Mouse (Mus musculus): Measurements from ENCODE around the gene Olfr804. TPM values are rescaled to one million over a fixed set of nuclear protein-coding genes. Genes with fewer than 3 reads are reported as not detected.

Olfr804 gene
- total RNA-seq (2017), result not detected in 2 replicates

- ATAC-seq (replicated peaks; ENCODE audit: low read depth, poor library complexity, severe bottlenecking), result no peak
Measured at GRCm38 (mm10) chr10:129702910-129703309, at the start of gene Olfr804. Olfr804 (plus strand) TSS chr10:129703210.

GRCm38 (mm10) chr10:129657394-129657793 is 45.6 kb upstream of the Olfr804 start, which contains the start of gene Olfr800:
Olfr800 (plus strand) TSS chr10:129657694.
- ATAC-seq (replicated peaks; ENCODE audit: low read depth, poor library complexity, severe bottlenecking), result no peak

GRCm38 (mm10) chr10:129673765-129674164 is 29.2 kb upstream of the Olfr804 start, which contains the start of gene Olfr801:
Olfr801 (minus strand) TSS chr10:129673865.
- ATAC-seq (replicated peaks; ENCODE audit: low read depth, poor library complexity, severe bottlenecking), result no peak

- no peak for ATAC-seq (replicated peaks; ENCODE audit: low read depth, poor library complexity, severe bottlenecking)
Measured at GRCm38 (mm10) chr10:129688069-129688468, 14.9 kb upstream of the Olfr804 start, which contains the start of gene Olfr802. Olfr802 (minus strand) TSS chr10:129688169.

- ATAC-seq (replicated peaks; ENCODE audit: low read depth, poor library complexity, severe bottlenecking), result no peak
Measured at GRCm38 (mm10) chr10:129694186-129694585, 8.8 kb upstream of the Olfr804 start, which contains the start of gene Olfr803. Olfr803 (minus strand) TSS chr10:129694286.

- no peak for ATAC-seq (replicated peaks; ENCODE audit: low read depth, poor library complexity, severe bottlenecking)
Measured at GRCm38 (mm10) chr10:129729275-129729674, 26.3 kb downstream of the Olfr804 start, which contains the start of gene Olfr805. Olfr805 (minus strand) TSS chr10:129729375.

- ATAC-seq (replicated peaks; ENCODE audit: low read depth, poor library complexity, severe bottlenecking), result no peak
Measured at GRCm38 (mm10) chr10:129741821-129742220, 38.8 kb downstream of the Olfr804 start, which contains the start of gene Olfr806. Olfr806 (minus strand) TSS chr10:129741921.

DNA sequence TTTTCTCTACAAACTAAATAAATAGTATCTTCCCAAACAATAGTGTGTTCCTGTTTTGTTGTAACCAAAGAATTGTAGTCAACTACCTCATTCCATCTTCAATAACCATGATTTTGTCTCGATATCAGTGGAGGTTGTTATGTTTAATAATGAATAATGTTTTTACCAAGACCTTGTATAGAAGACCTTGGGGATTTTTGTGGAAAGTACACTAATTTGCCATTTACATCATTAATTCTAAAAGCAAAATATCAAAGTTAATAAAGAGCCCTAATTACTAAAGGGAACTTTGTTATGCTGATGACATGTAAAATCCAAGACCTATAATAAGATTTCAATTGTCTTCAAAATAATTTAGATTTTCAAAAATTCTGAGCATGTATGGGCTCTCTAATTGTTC is 54.7 kb downstream of the Olfr804 start, which contains the start of gene Olfr807:
Gene Olfr807, minus strand, starts transcription at position 101 of the 400 bp plus-strand sequence.
- ATAC-seq (replicated peaks; ENCODE audit: low read depth, poor library complexity, severe bottlenecking), result no peak

Other genes starting within 250 kb of the Olfr804 start
- gene Olfr787, start 241.3 kb upstream of the Olfr804 start, total RNA-seq (2017), result not detected in 2 replicates
- gene Olfr788, start 232.2 kb upstream of the Olfr804 start, total RNA-seq (2017), result not detected in 2 replicates
- gene Olfr789, start 218.5 kb upstream of the Olfr804 start, total RNA-seq (2017), result not detected in 2 replicates
- not detected in 2 replicates for gene Olfr790, start 204.7 kb upstream of the Olfr804 start, total RNA-seq (2017)
- gene Olfr791, start 181.4 kb upstream of the Olfr804 start, total RNA-seq (2017), result not detected in 2 replicates
- gene Olfr792, start 164.0 kb upstream of the Olfr804 start, total RNA-seq (2017), result not detected in 2 replicates
- gene Olfr794, start 135.6 kb upstream of the Olfr804 start, total RNA-seq (2017), result not detected in 2 replicates
- gene Olfr796, start 90.6 kb upstream of the Olfr804 start, total RNA-seq (2017), result not detected in 2 replicates
- not detected in 2 replicates for gene Olfr798, start 75.3 kb upstream of the Olfr804 start, total RNA-seq (2017)
- not detected in 2 replicates for gene Olfr799, start 65.7 kb upstream of the Olfr804 start, total RNA-seq (2017)
- gene Olfr800, start 45.5 kb upstream of the Olfr804 start, total RNA-seq (2017), result not detected in 2 replicates
- gene Olfr801, start 29.3 kb upstream of the Olfr804 start, total RNA-seq (2017), result not detected in 2 replicates
- not detected in 2 replicates for gene Olfr802, start 15.0 kb upstream of the Olfr804 start, total RNA-seq (2017)
- gene Olfr803, start 8.9 kb upstream of the Olfr804 start, total RNA-seq (2017), result not detected in 2 replicates
- not detected in 2 replicates for gene Olfr805, start 26.2 kb downstream of the Olfr804 start, total RNA-seq (2017)
- not detected in 2 replicates for gene Olfr806, start 38.7 kb downstream of the Olfr804 start, total RNA-seq (2017)
- not detected in 2 replicates for gene Olfr807, start 54.6 kb downstream of the Olfr804 start, total RNA-seq (2017)
- gene Olfr808, start 62.3 kb downstream of the Olfr804 start, total RNA-seq (2017), result not detected in 2 replicates
- gene Olfr809, start 71.4 kb downstream of the Olfr804 start, total RNA-seq (2017), result not detected in 2 replicates
- not detected in 2 replicates for gene Olfr810, start 91.7 kb downstream of the Olfr804 start, total RNA-seq (2017)
- not detected in 2 replicates for gene Olfr811, start 101.2 kb downstream of the Olfr804 start, total RNA-seq (2017)
- not detected in 2 replicates for gene Olfr812, start 142.9 kb downstream of the Olfr804 start, total RNA-seq (2017)
- gene Olfr813, start 152.2 kb downstream of the Olfr804 start, total RNA-seq (2017), result not detected in 2 replicates
- gene Olfr814, start 176.6 kb downstream of the Olfr804 start, total RNA-seq (2017), result not detected in 2 replicates
- gene Olfr815, start 202.7 kb downstream of the Olfr804 start, total RNA-seq (2017), result not detected in 2 replicates
- gene Olfr816, start 212.4 kb downstream of the Olfr804 start, total RNA-seq (2017), result not detected in 2 replicates
- not detected in 2 replicates for gene Olfr818, start 245.9 kb downstream of the Olfr804 start, total RNA-seq (2017)